Mouse (Mus musculus) embryonic facial prominence, embryonic 11.5 days (tissue): ENCODE data around the gene BC051019. TPM values are rescaled to one million over a fixed set of nuclear protein-coding genes. Genes with fewer than 3 reads are reported as not detected.

ENCODE experiments used
- ATAC-seq: fragments of 200-750 bp; cut with Nextera tagmentation; replicated peaks from 2 replicates; pipeline ENCODE4 v1.8.0; 2017; ENCODE audit warnings: low read depth; ENCODE audit not compliant: insufficient number of reproducible peaks, low FRiP score, low TSS enrichment
- DNase-seq: peaks from one replicate; pipeline ENCODE4 v3.0.0-alpha.2; 2015; ENCODE audit warnings: low spot score
- H3K27ac ChIP-seq: fragments of 300-500 bp; sonication (generic); replicated peaks from 2 replicates; pipeline ENCODE4 v1.5.1; 2014; ENCODE audit warnings: mild to moderate bottlenecking, low read depth, low read length, control low read depth
- H3K27me3 ChIP-seq: fragments of 300-500 bp; sonication (generic); 2 replicates; pipeline ENCODE4 v1.6.1; 2014; ENCODE audit warnings: mild to moderate bottlenecking, low read length, moderate library complexity, mixed read lengths; ENCODE audit not compliant: control insufficient read depth, insufficient read depth
- H3K36me3 ChIP-seq: fragments of 300-500 bp; sonication (generic); replicated peaks from 2 replicates; pipeline ENCODE4 v1.6.1; 2014; ENCODE audit warnings: low read depth, mild to moderate bottlenecking, low read length, moderate library complexity, mixed read lengths; ENCODE audit not compliant: control insufficient read depth, insufficient read depth
- H3K4me1 ChIP-seq: fragments of 300-500 bp; sonication (generic); 2 replicates; pipeline ENCODE4 v1.6.1; 2014; ENCODE audit warnings: low read length, mixed read lengths; ENCODE audit not compliant: control insufficient read depth, insufficient read depth
- H3K4me2 ChIP-seq: fragments of 300-500 bp; sonication (generic); 2 replicates; pipeline ENCODE4 v1.6.1; 2014; ENCODE audit warnings: low read depth, mild to moderate bottlenecking, control low read depth, low read length, moderate library complexity
- H3K4me3 ChIP-seq: fragments of 300-500 bp; sonication (generic); 2 replicates; pipeline ENCODE4 v1.5.1; 2014; ENCODE audit warnings: low read depth, low read length, control low read depth
- H3K9ac ChIP-seq: fragments of 300-500 bp; sonication (generic); replicated peaks from 2 replicates; pipeline ENCODE4 v1.6.1; 2014; ENCODE audit warnings: mild to moderate bottlenecking, control low read depth, low read length
- H3K9me3 ChIP-seq: fragments of 300-500 bp; sonication (generic); replicated peaks from 2 replicates; pipeline ENCODE4 v1.6.1; 2016; ENCODE audit warnings: mild to moderate bottlenecking, low read length, inconsistent platforms, mixed read lengths; ENCODE audit not compliant: control insufficient read depth
- WGBS: fragments of 180-500 bp; shearing (Covaris S2); extraction: QIAGEN DNeasy Blood & Tissue Kit; methylation state at CpG from one replicate; pipeline ENCODE4 v1.1.7; 2014; 5-methylcytosine and 5-hydroxymethylcytosine counted together
- polyA plus RNA-seq: library from polyadenylated mRNA; unstranded; fragments of >200 nt; fragmentation: Nextera tagmentation; extraction: Ambion mirVana; gene quantifications from 2 replicates; pipeline ENCODE4 v1.2.1, GENCODE M21; 2014

Gene BC051019
- polyA plus RNA-seq, 1 experiment from 2014 or later: not detected

GRCm38 (mm10) chr7:109690101-109690500, 33.5 kb downstream of the BC051019 start:
- H3K27ac ChIP-seq: no peak overlapping the region
- H3K4me1 ChIP-seq: no peaks in the 10 kb centered on the region
- H3K9ac ChIP-seq: no peak overlapping the region
- no peak overlapping the region for H3K4me2 ChIP-seq
- no peak overlapping the region for H3K4me3 ChIP-seq
- DNase-seq (no peak), ATAC-seq (no peak)
- 86% methylated on average over 3 of the region's 3 CpGs for WGBS
- H3K9me3 ChIP-seq: no peaks in the 10 kb centered on the region
- no peaks in the 10 kb centered on the region for H3K36me3 ChIP-seq
- H3K27me3 ChIP-seq: no peaks in the 10 kb centered on the region

- H3K27me3 ChIP-seq: no peaks in the 10 kb centered on the region
- DNase-seq (peak; percentile 18), ATAC-seq (no peak)
- H3K9me3 ChIP-seq: no peaks in the 10 kb centered on the region
- H3K4me3 ChIP-seq: no peak overlapping the region
- H3K36me3 ChIP-seq: no peaks in the 10 kb centered on the region
- no peak overlapping the region for H3K4me2 ChIP-seq
- no peaks in the 10 kb centered on the region for H3K4me1 ChIP-seq
- no peak overlapping the region for H3K27ac ChIP-seq
- WGBS: 29% methylated on average over 9 of the region's 9 CpGs
- no peak overlapping the region for H3K9ac ChIP-seq
Measured at GRCm38 (mm10) chr7:109686585-109687128, 37.0 kb downstream of the BC051019 start.

- Histone ChIP-seq H3K9me3 (no peaks in the 10 kb centered on the region), H3K4me3 (no peak overlapping the region), H3K27me3 (no peaks in the 10 kb centered on the region), H3K4me1 (no peaks in the 10 kb centered on the region), H3K4me2 (no peak overlapping the region), H3K9ac (no peak overlapping the region), H3K36me3 (no peaks in the 10 kb centered on the region), H3K27ac (no peak overlapping the region)
- ATAC-seq (no peak), DNase-seq (no peak)
- WGBS: 91% methylated on average over 1 of the region's 1 CpGs
Measured at GRCm38 (mm10) chr7:109680879-109681278, 42.8 kb downstream of the BC051019 start.

GRCm38 (mm10) chr7:109680284-109680683, 43.4 kb downstream of the BC051019 start:
- ATAC-seq (no peak), DNase-seq (no peak)
- 94% methylated on average over 2 of the region's 2 CpGs for WGBS
- Histone ChIP-seq H3K9me3 (no peaks in the 10 kb centered on the region), H3K4me1 (no peaks in the 10 kb centered on the region), H3K36me3 (no peaks in the 10 kb centered on the region), H3K4me2 (no peak overlapping the region), H3K27ac (no peak overlapping the region), H3K27me3 (no peaks in the 10 kb centered on the region), H3K9ac (no peak overlapping the region), H3K4me3 (no peak overlapping the region)

GRCm38 (mm10) chr7:109674944-109675628, 48.6 kb downstream of the BC051019 start:
- no peak for DNase-seq
- no peak overlapping the region for H3K4me2 ChIP-seq
- 41% methylated on average over 4 of the region's 4 CpGs for WGBS
- ATAC-seq: no peak
- H3K9ac ChIP-seq: no peak overlapping the region
- no peaks in the 10 kb centered on the region for H3K36me3 ChIP-seq
- no peaks in the 10 kb centered on the region for H3K27me3 ChIP-seq
- H3K4me1 ChIP-seq: no peaks in the 10 kb centered on the region
- H3K4me3 ChIP-seq: no peak overlapping the region
- H3K9me3 ChIP-seq: no peaks in the 10 kb centered on the region
- no peak overlapping the region for H3K27ac ChIP-seq

- DNase-seq (peak; percentile 96), ATAC-seq (peak; percentile 98)
- WGBS: under 1% methylated on average over 34 of the region's 44 CpGs
- peak overlapping the region; percentile 98 for H3K27ac ChIP-seq
- H3K4me1 ChIP-seq: no peaks in the 10 kb centered on the region; the same call in 1 of the 2 replicates
- H3K9ac ChIP-seq: peak overlapping the region; percentile 91
- peak overlapping the region; percentile 76 for H3K4me3 ChIP-seq
- peak overlapping the region; percentile 68 for H3K4me2 ChIP-seq
- H3K36me3 ChIP-seq: no peaks in the 10 kb centered on the region
- H3K9me3 ChIP-seq: no peaks in the 10 kb centered on the region
- H3K27me3 ChIP-seq: no peaks in the 10 kb centered on the region
Measured at GRCm38 (mm10) chr7:109671581-109672471, 51.8 kb downstream of the BC051019 start.

- Histone ChIP-seq H3K4me1 (no peaks in the 10 kb centered on the region; the same call in 1 of the 2 replicates), H3K4me3 (no peak overlapping the region), H3K27ac (no peak overlapping the region), H3K4me2 (no peak overlapping the region), H3K9me3 (no peaks in the 10 kb centered on the region), H3K9ac (no peak overlapping the region), H3K36me3 (no peaks in the 10 kb centered on the region), H3K27me3 (no peaks in the 10 kb centered on the region)
- 71% methylated on average over 5 of the region's 5 CpGs for WGBS
- no peak for ATAC-seq
- DNase-seq: no peak
Measured at GRCm38 (mm10) chr7:109669426-109670170, 54.1 kb downstream of the BC051019 start.
